Mouse (Mus musculus): Measurements from ENCODE around the gene Bcl2.

DNA sequence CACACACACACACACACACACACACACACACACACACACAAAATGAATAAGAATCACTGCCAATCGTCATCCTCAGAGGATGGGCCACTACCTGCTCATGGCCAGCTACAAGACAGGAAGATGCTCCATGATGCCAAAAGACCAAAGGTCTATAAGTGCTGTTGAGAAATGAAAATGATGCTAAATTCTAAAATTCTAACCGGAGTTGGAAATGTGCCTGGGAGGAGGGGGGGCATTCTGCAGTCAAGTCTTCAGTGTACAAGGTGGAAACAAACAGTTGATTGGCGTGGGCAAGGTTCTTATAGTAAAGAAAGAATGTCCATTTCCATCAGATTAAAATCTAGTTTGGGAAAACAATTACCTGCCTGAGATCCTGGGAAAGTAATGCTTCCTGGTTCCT, 131.3 kb downstream of the Bcl2 start:
- TF ChIP-seq CTCF (conservative IDR thresholded peaks at IDR 0.05; ENCODE audit: insufficient read depth, insufficient read length, low read depth, low read length) (no peak), POLR2A (IDR thresholded peaks at IDR 0.05; ENCODE audit: low read depth, low read length) (no peak)

All from kidney, adult 2 months (tissue).